Mouse (Mus musculus) intestine, embryonic 14.5 days (tissue): ENCODE results near the gene Fst. TPM values are rescaled to one million over a fixed set of nuclear protein-coding genes. Genes with fewer than 3 reads are reported as not detected.

Experiments
- ATAC-seq: fragments of 200-750 bp; cut with Nextera tagmentation; replicated peaks from 2 replicates; pipeline ENCODE4 v1.8.0; 2017; ENCODE audit warnings: low read depth, moderate number of reproducible peaks, moderate TSS enrichment, moderate library complexity; ENCODE audit not compliant: low FRiP score, low TSS enrichment
- DNase-seq: peaks from one replicate; pipeline ENCODE4 v3.0.0-alpha.2; 2018; ENCODE audit warnings: low spot score
- H3K27ac ChIP-seq: fragments of 300-500 bp; sonication (generic); 2 replicates; pipeline ENCODE4 v1.5.1; 2014; ENCODE audit warnings: low read depth, mild to moderate bottlenecking, control low read depth
- H3K27me3 ChIP-seq: fragments of 300-500 bp; sonication (generic); replicated peaks from 2 replicates; pipeline ENCODE4 v1.6.1; 2014; ENCODE audit warnings: low read length, control low read depth; ENCODE audit not compliant: control insufficient read depth, insufficient read depth
- H3K36me3 ChIP-seq: fragments of 300-500 bp; sonication (generic); 2 replicates; pipeline ENCODE4 v1.6.1; 2014; ENCODE audit warnings: low read length, control low read depth; ENCODE audit not compliant: control insufficient read depth, insufficient read depth
- H3K4me1 ChIP-seq: fragments of 300-500 bp; sonication (generic); replicated peaks from 2 replicates; pipeline ENCODE4 v1.6.1; 2014; ENCODE audit warnings: low read length, control low read depth, mixed read lengths; ENCODE audit not compliant: control insufficient read depth, insufficient read depth
- H3K4me2 ChIP-seq: fragments of 300-500 bp; sonication (generic); 2 replicates; pipeline ENCODE4 v1.6.1; 2014; ENCODE audit warnings: low read length
- H3K4me3 ChIP-seq: fragments of 300-500 bp; sonication (generic); 2 replicates; pipeline ENCODE4 v1.5.1; 2014; ENCODE audit warnings: low read depth, low read length, control low read depth, mixed read lengths
- H3K9ac ChIP-seq: fragments of 300-500 bp; sonication (generic); 2 replicates; pipeline ENCODE4 v1.6.1; 2014; ENCODE audit warnings: mild to moderate bottlenecking, low read length
- H3K9me3 ChIP-seq: fragments of 300-500 bp; sonication (generic); 2 replicates; pipeline ENCODE4 v1.6.1; 2016; ENCODE audit warnings: low read length, control low read depth; ENCODE audit not compliant: control insufficient read depth
- WGBS: fragments of 180-500 bp; shearing (Covaris S2); extraction: QIAGEN DNeasy Blood & Tissue Kit; methylation state at CpG from one replicate; pipeline ENCODE4 v1.1.7; 2014; 5-methylcytosine and 5-hydroxymethylcytosine counted together
- polyA plus RNA-seq: library from polyadenylated mRNA; unstranded; fragments of >200 nt; fragmentation: Nextera tagmentation; extraction: Ambion mirVana; gene quantifications from 2 replicates; pipeline ENCODE4 v1.2.1, GENCODE M21; 2014

Gene Fst
- polyA plus RNA-seq, 1 experiment from 2014 or later: 43.5 TPM

- H3K36me3 ChIP-seq: 0 out of 2 replicates have a peak, but pooled peaks cover 3% of the 10 kb centered on the region
- peaks cover 45% of the 10 kb centered on the region for H3K27me3 ChIP-seq
- ATAC-seq: no peak
- no peaks in the 10 kb centered on the region; the same call in 1 of the 2 replicates for H3K9me3 ChIP-seq
- H3K4me2 ChIP-seq: peak overlapping the region; percentile 93
- no peak for DNase-seq
- H3K27ac ChIP-seq: no peak overlapping the region
- WGBS: 50% methylated on average over 13 of the region's 13 CpGs
- H3K9ac ChIP-seq: no peak overlapping the region
- H3K4me1 ChIP-seq: peaks cover 14% of the 10 kb centered on the region; the same call in 1 of the 2 replicates
- peak overlapping the region; percentile 30 for H3K4me3 ChIP-seq
Observed at GRCm38 (mm10) chr13:114455788-114456187, 3.0 kb downstream of the Fst start.

GRCm38 (mm10) chr13:114447213-114447612 lies 11.5 kb downstream of the Fst start:
- WGBS: 85% methylated on average over 2 of the region's 2 CpGs

GRCm38 (mm10) chr13:114432491-114432890 lies 26.3 kb downstream of the Fst start:
- ATAC-seq (no peak), DNase-seq (no peak)
- Histone ChIP-seq H3K9me3 (no peaks in the 10 kb centered on the region), H3K36me3 (no peaks in the 10 kb centered on the region), H3K4me2 (no peak overlapping the region), H3K4me1 (no peaks in the 10 kb centered on the region), H3K27ac (no peak overlapping the region), H3K9ac (no peak overlapping the region), H3K27me3 (no peaks in the 10 kb centered on the region), H3K4me3 (no peak overlapping the region)
- WGBS: 77% methylated on average over 5 of the region's 5 CpGs

More at GRCm38 (mm10) chr13:114447213-114447612, 11.5 kb downstream of the Fst start:
- H3K4me3 ChIP-seq: no peak overlapping the region
- H3K4me1 ChIP-seq: no peaks in the 10 kb centered on the region
- H3K36me3 ChIP-seq: no peaks in the 10 kb centered on the region
- ATAC-seq (no peak), DNase-seq (no peak)
- H3K9me3 ChIP-seq: no peaks in the 10 kb centered on the region; the same call in 1 of the 2 replicates
- no peak overlapping the region for H3K4me2 ChIP-seq
- no peak overlapping the region for H3K9ac ChIP-seq
- H3K27me3 ChIP-seq: no peaks in the 10 kb centered on the region
- H3K27ac ChIP-seq: no peak overlapping the region

- 96% methylated on average over 5 of the region's 5 CpGs for WGBS
Observed at GRCm38 (mm10) chr13:114425230-114425629, 33.5 kb downstream of the Fst start.

GRCm38 (mm10) chr13:114420235-114420634 lies 38.5 kb downstream of the Fst start:
- ATAC-seq (no peak), DNase-seq (no peak)
- H3K36me3 ChIP-seq: no peaks in the 10 kb centered on the region
- H3K4me2 ChIP-seq: no peak overlapping the region
- 81% methylated on average over 8 of the region's 8 CpGs for WGBS
- no peak overlapping the region for H3K27ac ChIP-seq
- H3K9me3 ChIP-seq: peaks cover 2% of the 10 kb centered on the region; the same call in 1 of the 2 replicates
- no peak overlapping the region for H3K4me3 ChIP-seq
- no peaks in the 10 kb centered on the region for H3K4me1 ChIP-seq
- no peaks in the 10 kb centered on the region for H3K27me3 ChIP-seq
- no peak overlapping the region for H3K9ac ChIP-seq

More at GRCm38 (mm10) chr13:114425230-114425629, 33.5 kb downstream of the Fst start:
- Histone ChIP-seq H3K27me3 (no peaks in the 10 kb centered on the region), H3K27ac (no peak overlapping the region), H3K4me1 (no peaks in the 10 kb centered on the region), H3K4me3 (no peak overlapping the region), H3K9me3 (peaks cover 2% of the 10 kb centered on the region; the same call in 1 of the 2 replicates), H3K9ac (no peak overlapping the region), H3K36me3 (no peaks in the 10 kb centered on the region), H3K4me2 (no peak overlapping the region)
- DNase-seq (no peak), ATAC-seq (no peak)

- Histone ChIP-seq H3K9ac (no peak overlapping the region), H3K36me3 (no peaks in the 10 kb centered on the region), H3K27me3 (no peaks in the 10 kb centered on the region), H3K4me2 (no peak overlapping the region), H3K4me1 (no peaks in the 10 kb centered on the region), H3K9me3 (peaks cover 2% of the 10 kb centered on the region; the same call in 1 of the 2 replicates), H3K4me3 (no peak overlapping the region), H3K27ac (no peak overlapping the region)
- DNase-seq: no peak
- peak; percentile 85 for ATAC-seq
- 60% methylated on average over 3 of the region's 3 CpGs for WGBS
Observed at GRCm38 (mm10) chr13:114419364-114419763, 39.4 kb downstream of the Fst start.

GRCm38 (mm10) chr13:114412326-114412725 lies 46.4 kb downstream of the Fst start:
- Histone ChIP-seq H3K27me3 (no peaks in the 10 kb centered on the region), H3K4me2 (no peak overlapping the region), H3K4me3 (no peak overlapping the region), H3K9me3 (no peaks in the 10 kb centered on the region), H3K36me3 (no peaks in the 10 kb centered on the region), H3K9ac (no peak overlapping the region), H3K4me1 (no peaks in the 10 kb centered on the region), H3K27ac (no peak overlapping the region)
- DNase-seq (no peak), ATAC-seq (no peak)

GRCm38 (mm10) chr13:114406866-114407265 lies 51.9 kb downstream of the Fst start:
- no peak overlapping the region for H3K27ac ChIP-seq
- no peaks in the 10 kb centered on the region for H3K36me3 ChIP-seq
- no peaks in the 10 kb centered on the region for H3K9me3 ChIP-seq
- WGBS: 21% methylated on average over 5 of the region's 5 CpGs
- H3K9ac ChIP-seq: no peak overlapping the region
- no peaks in the 10 kb centered on the region for H3K4me1 ChIP-seq
- DNase-seq (no peak), ATAC-seq (no peak)
- H3K4me2 ChIP-seq: no peak overlapping the region
- no peaks in the 10 kb centered on the region for H3K27me3 ChIP-seq
- H3K4me3 ChIP-seq: no peak overlapping the region

GRCm38 (mm10) chr13:114406424-114406823 lies 52.3 kb downstream of the Fst start:
- no peak for ATAC-seq
- WGBS: 27% methylated on average over 5 of the region's 5 CpGs
- Histone ChIP-seq H3K27ac (no peak overlapping the region), H3K9ac (no peak overlapping the region), H3K36me3 (no peaks in the 10 kb centered on the region), H3K9me3 (no peaks in the 10 kb centered on the region), H3K4me2 (no peak overlapping the region), H3K4me3 (no peak overlapping the region), H3K4me1 (no peaks in the 10 kb centered on the region), H3K27me3 (no peaks in the 10 kb centered on the region)
- DNase-seq: no peak
